Mouse (Mus musculus) olfactory bulb, adult 2 months (tissue): Measurements from ENCODE around the gene Inka1. TPM values are rescaled to one million over a fixed set of nuclear protein-coding genes. Genes with fewer than 3 reads are reported as not detected.
A peak's percentile ranks its signal among the peaks of the same experiment; 100 is the strongest.

Source experiments
- H3K27ac ChIP-seq: fragments of 200-500 bp; 2 replicates; pipeline ENCODE4 v1.5.1; 2012; ENCODE audit warnings: low read depth, low read length; ENCODE audit not compliant: insufficient read depth
- H3K4me1 ChIP-seq: fragments of 200-500 bp; 2 replicates; pipeline ENCODE4 v1.6.1; 2012; ENCODE audit warnings: low read length; ENCODE audit not compliant: control insufficient read depth, insufficient read depth
- H3K4me3 ChIP-seq: fragments of 200-500 bp; 2 replicates; pipeline ENCODE4 v1.5.1; 2012; ENCODE audit warnings: mild to moderate bottlenecking, low read depth, low read length, moderate library complexity; ENCODE audit not compliant: insufficient read depth
- CTCF ChIP-seq: fragments of 200-500 bp; IDR thresholded peaks from 2 replicates; pipeline ENCODE4 v1.5.1; 2012; ENCODE audit warnings: low read depth, mild to moderate bottlenecking, low read length, moderate library complexity; ENCODE audit not compliant: insufficient read depth
- POLR2A ChIP-seq: fragments of 200-500 bp; IDR thresholded peaks from 2 replicates; pipeline ENCODE4 v1.6.1; 2012; ENCODE audit warnings: mild to moderate bottlenecking, low read depth, low read length, moderate library complexity; ENCODE audit not compliant: insufficient read depth
- WGBS: fragments of 180-500 bp; shearing (Covaris S2); methylation state at CpG from one replicate; pipeline ENCODE4 v1.1.7; 2018; 5-methylcytosine and 5-hydroxymethylcytosine counted together
- polyA plus RNA-seq: library from polyadenylated mRNA; stranded (reverse); fragments of >200 nt; gene quantifications from 2 replicates; pipeline ENCODE4 v1.2.4, GENCODE M21; 2012; ENCODE audit warnings: low replicate concordance; ENCODE audit not compliant: missing spikeins, insufficient read depth, insufficient read length

Gene Inka1
- polyA plus RNA-seq, 1 experiment: not detected

- 84% methylated on average over 10 of the region's 10 CpGs for WGBS
- TF ChIP-seq POLR2A: no peak
- TF ChIP-seq CTCF: no peak
Observed at GRCm38 (mm10) chr9:107949922-107950235, 35.8 kb downstream of the Inka1 start, which contains the start of gene Traip. Gene Traip, plus strand, starts transcription at chr9:107950136.

GRCm38 (mm10) chr9:107949184-107949921, 36.3 kb downstream of the Inka1 start:
- WGBS: 79% methylated on average over 13 of the region's 13 CpGs
- H3K4me3 ChIP-seq: no peak overlapping the region
- peaks cover 5% of the 10 kb centered on the region for H3K4me1 ChIP-seq
- no peak for TF ChIP-seq POLR2A
- TF ChIP-seq CTCF: no peak
- H3K27ac ChIP-seq: no peak overlapping the region

More at GRCm38 (mm10) chr9:107949922-107950235, 35.8 kb downstream of the Inka1 start, which contains the start of gene Traip:
- peak within 1 kb of the TSS; percentile 77 for H3K27ac ChIP-seq
- H3K4me1 ChIP-seq: peaks cover 5% of the 10 kb centered on the region
- H3K4me3 ChIP-seq: peak within 1 kb of the TSS; percentile 57

- no peak overlapping the region for H3K4me3 ChIP-seq
- WGBS: 77% methylated on average over 31 of the region's 31 CpGs
Observed at GRCm38 (mm10) chr9:107947241-107948194, 38.2 kb downstream of the Inka1 start.

GRCm38 (mm10) chr9:107936831-107937230, 48.8 kb downstream of the Inka1 start:
- Histone ChIP-seq H3K27ac (peak overlapping the region; percentile 54; the same call in 1 of the 2 replicates), H3K4me1 (peaks cover 44% of the 10 kb centered on the region), H3K4me3 (peak overlapping the region; percentile 81)
- TF ChIP-seq CTCF (no peak), POLR2A (no peak)
- 23% methylated on average over 3 of the region's 3 CpGs for WGBS

More at GRCm38 (mm10) chr9:107947241-107948194, 38.2 kb downstream of the Inka1 start:
- TF ChIP-seq CTCF: no peak
- TF ChIP-seq POLR2A: no peak
- peaks cover 5% of the 10 kb centered on the region for H3K4me1 ChIP-seq
- H3K27ac ChIP-seq: no peak overlapping the region

GRCm38 (mm10) chr9:107936215-107936822, 49.4 kb downstream of the Inka1 start:
- Histone ChIP-seq H3K27ac (peak overlapping the region; percentile 79), H3K4me3 (peak overlapping the region; percentile 81), H3K4me1 (peaks cover 49% of the 10 kb centered on the region)
- TF ChIP-seq CTCF (no peak), POLR2A (no peak)
- WGBS: 5% methylated on average over 29 of the region's 29 CpGs

GRCm38 (mm10) chr9:107935790-107936214, 49.9 kb downstream of the Inka1 start:
- TF ChIP-seq CTCF (no peak), POLR2A (0 out of 2 replicates have a peak, but pooled peaks have one; percentile 27)
- peaks cover 51% of the 10 kb centered on the region for H3K4me1 ChIP-seq
- WGBS: under 1% methylated on average over 41 of the region's 41 CpGs
- peak overlapping the region; percentile 79 for H3K27ac ChIP-seq
- H3K4me3 ChIP-seq: peak overlapping the region; percentile 81

- no peak for TF ChIP-seq CTCF
- TF ChIP-seq POLR2A: no peak
- Histone ChIP-seq H3K27ac (peak within 1 kb of the TSS; percentile 79), H3K4me1 (peaks cover 49% of the 10 kb centered on the region), H3K4me3 (peak within 1 kb of the TSS; percentile 81)
- 13% methylated on average over 3 of the region's 3 CpGs for WGBS
Observed at GRCm38 (mm10) chr9:107935374-107935773, 50.3 kb downstream of the Inka1 start, which contains the start of gene Camkv. Gene Camkv, plus strand, starts transcription at chr9:107935674.

Other genes starting within 250 kb of the Inka1 start
- 401 and 773 TPM in 2 replicates for gene Rbm5, start 214.9 kb downstream of the Inka1 start, polyA plus RNA-seq
- gene Rbm6, start 112.6 kb downstream of the Inka1 start, polyA plus RNA-seq: 246 and 345 TPM in 2 replicates
- gene Mon1a, start 97.7 kb downstream of the Inka1 start, polyA plus RNA-seq: not detected in 2 replicates
- gene Mst1r, start 79.0 kb downstream of the Inka1 start, polyA plus RNA-seq: not detected in 2 replicates
- gene Actl11, start 57.4 kb downstream of the Inka1 start, polyA plus RNA-seq: not detected in 2 replicates
- gene Camkv, start 50.2 kb downstream of the Inka1 start, polyA plus RNA-seq: not detected in 2 replicates
- not detected in 2 replicates for gene Traip, start 35.7 kb downstream of the Inka1 start, polyA plus RNA-seq
- gene Uba7, start 10.4 kb downstream of the Inka1 start, polyA plus RNA-seq: not detected in 2 replicates
- not detected in 2 replicates for gene Gm20661, start 2.8 kb downstream of the Inka1 start, polyA plus RNA-seq
- not detected in 2 replicates for gene Cdhr4, start 6.6 kb upstream of the Inka1 start, polyA plus RNA-seq
- gene Gm20662, start 10.5 kb upstream of the Inka1 start, polyA plus RNA-seq: not detected in 2 replicates
- gene Ip6k1, start 16.6 kb upstream of the Inka1 start, polyA plus RNA-seq: 406 TPM in 1 of 2 replicates, not detected in the other
- not detected in 2 replicates for gene Gmppb, start 63.4 kb upstream of the Inka1 start, polyA plus RNA-seq
- gene Amigo3, start 67.3 kb upstream of the Inka1 start, polyA plus RNA-seq: not detected in 2 replicates
- gene Mst1, start 94.6 kb upstream of the Inka1 start, polyA plus RNA-seq: not detected in 2 replicates
- gene Rnf123, start 97.5 kb upstream of the Inka1 start, polyA plus RNA-seq: not detected in 2 replicates
- not detected in 2 replicates for gene Apeh, start 108.7 kb upstream of the Inka1 start, polyA plus RNA-seq
- not detected in 2 replicates for gene Bsn, start 204.5 kb upstream of the Inka1 start, polyA plus RNA-seq